Mouse (Mus musculus) liver, embryonic 14.5 days (tissue): Measurements from ENCODE around the gene Dcdc2a. TPM values are rescaled to one million over a fixed set of nuclear protein-coding genes. Genes with fewer than 3 reads are reported as not detected.

ENCODE experiments used
- ATAC-seq: fragments of 200-750 bp; cut with Nextera tagmentation; 2 replicates; pipeline ENCODE4 v1.8.0; 2017; ENCODE audit warnings: moderate number of reproducible peaks, mild to moderate bottlenecking, moderate library complexity; ENCODE audit not compliant: insufficient read depth
- DNase-seq, 3 experiments: peaks; one replicate each; pipeline ENCODE4 v3.0.0-alpha.2; 2012 to 2013; ENCODE audit warnings: low read depth in 3 of 3, low spot score in 3 of 3
- H3K27ac ChIP-seq: fragments of 300-500 bp; sonication (generic); 2 replicates; pipeline ENCODE4 v1.5.1; 2014; ENCODE audit warnings: moderate library complexity, mild to moderate bottlenecking, control low read depth, inconsistent platforms
- H3K27me3 ChIP-seq: fragments of 300-500 bp; sonication (generic); 2 replicates; pipeline ENCODE4 v1.6.1; 2014; ENCODE audit warnings: mild to moderate bottlenecking, low read length, moderate library complexity; ENCODE audit not compliant: control insufficient read depth, insufficient read depth
- H3K36me3 ChIP-seq: fragments of 300-500 bp; sonication (generic); replicated peaks from 2 replicates; pipeline ENCODE4 v1.6.1; 2014; ENCODE audit warnings: low read depth; ENCODE audit not compliant: control insufficient read depth, insufficient read depth
- H3K4me1 ChIP-seq, 2 experiments: fragments of 200-500 bp in 1 of 2; fragments of 300-500 bp in 1 of 2; sonication (generic) in 1 of 2; replicated peaks; 2 replicates each; pipeline ENCODE4 v1.6.1; 2012 to 2014; ENCODE audit warnings: antibody characterized with exemption in 1 of 2, inconsistent platforms in 1 of 2, low read length in 1 of 2; ENCODE audit not compliant: control insufficient read depth in 2 of 2, insufficient read depth in 2 of 2
- H3K4me2 ChIP-seq: fragments of 300-500 bp; sonication (generic); 2 replicates; pipeline ENCODE4 v1.6.1; 2014; ENCODE audit warnings: low read depth, mild to moderate bottlenecking, control low read depth, moderate library complexity
- H3K4me3 ChIP-seq, 2 experiments: fragments of 200-500 bp in 1 of 2; fragments of 300-500 bp in 1 of 2; sonication (generic) in 1 of 2; 2 replicates each; pipeline ENCODE4 v1.5.1; 2012 to 2014; ENCODE audit warnings: low read depth in 2 of 2, low read length in 2 of 2, mild to moderate bottlenecking in 2 of 2, control low read depth in 1 of 2, inconsistent platforms in 1 of 2, moderate library complexity in 1 of 2; ENCODE audit not compliant: insufficient read depth in 1 of 2
- H3K9ac ChIP-seq: fragments of 300-500 bp; sonication (generic); replicated peaks from 2 replicates; pipeline ENCODE4 v1.6.1; 2014; ENCODE audit warnings: mild to moderate bottlenecking, control low read depth, moderate library complexity
- H3K9me3 ChIP-seq: fragments of 300-500 bp; sonication (generic); 2 replicates; pipeline ENCODE4 v1.6.1; 2016; ENCODE audit warnings: low read length, mixed read lengths; ENCODE audit not compliant: control insufficient read depth
- CTCF ChIP-seq: IDR thresholded peaks from 2 replicates; pipeline ENCODE4 v1.5.1; 2016; ENCODE audit warnings: antibody characterized with exemption, low read depth, control low read depth
- EP300 ChIP-seq: IDR thresholded peaks from 2 replicates; pipeline ENCODE4 v1.6.1; 2016; ENCODE audit warnings: antibody characterized with exemption, low read depth
- WGBS: fragments of 180-500 bp; shearing (Covaris S2); extraction: QIAGEN DNeasy Blood & Tissue Kit; methylation state at CpG from one replicate; pipeline ENCODE4 v1.1.7; 2014; ENCODE audit not compliant: insufficient replicate concordance; 5-methylcytosine and 5-hydroxymethylcytosine counted together
- polyA plus RNA-seq, 2 experiments: library from polyadenylated mRNA; depleted of rRNA in 1 of 2; stranded (reverse) in 1 of 2; unstranded in 1 of 2; fragments of >200 nt; fragmentation: Nextera tagmentation in 1 of 2; extraction: Ambion mirVana in 1 of 2; gene quantifications; 2 replicates each; pipeline versions ENCODE4 v1.2.1 to v1.2.3; 2012 to 2014

The Dcdc2a gene
- polyA plus RNA-seq (2012; rRNA removed) (0.03 and 0.08 TPM in 2 replicates), polyA plus RNA-seq (2014; fragmentation: Nextera tagmentation; extraction: Ambion mirVana) (0.27 TPM in 1 of 2 replicates, not detected in the other)

DNA sequence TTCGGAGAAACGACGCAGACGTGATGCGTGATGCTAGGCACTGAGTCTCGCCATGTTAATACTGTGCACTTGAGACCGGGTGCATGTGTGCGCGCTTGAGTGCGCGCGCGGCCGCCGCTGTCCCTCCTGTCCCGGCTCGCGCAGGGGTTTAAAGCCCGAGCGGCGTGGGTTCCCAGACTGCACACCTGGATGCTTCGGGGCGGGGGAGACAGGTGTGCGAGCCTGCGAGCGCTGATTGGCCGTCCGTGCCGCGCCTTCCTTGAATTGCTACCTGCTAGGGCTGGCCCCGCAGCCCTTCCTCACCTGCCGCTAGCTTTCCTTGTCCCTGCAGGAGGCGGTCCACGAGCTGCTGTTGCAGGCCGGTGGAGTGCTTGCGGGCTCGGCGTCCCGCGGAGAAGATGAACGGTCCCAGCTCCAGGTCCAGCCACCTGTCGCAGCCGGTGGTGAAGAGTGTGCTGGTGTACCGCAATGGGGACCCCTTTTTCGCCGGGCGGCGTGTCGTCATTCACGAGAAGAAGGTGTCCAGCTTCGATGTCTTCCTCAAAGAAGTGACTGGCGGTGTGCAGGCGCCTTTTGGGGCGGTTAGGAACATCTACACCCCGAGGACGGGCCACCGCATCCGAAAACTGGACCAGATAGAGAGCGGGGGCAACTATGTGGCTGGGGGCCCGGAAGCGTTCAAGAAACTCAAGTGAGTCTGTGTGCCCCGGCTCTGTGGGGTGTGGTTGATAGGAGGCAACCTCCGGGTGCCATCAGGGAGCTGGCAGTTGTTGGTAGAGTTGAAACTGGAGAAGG lies at the start of gene Dcdc2a:
TSS of gene Dcdc2a (plus strand) at position 132 of the 795 bp plus-strand sequence.
- no peak for DNase-seq
- H3K9ac ChIP-seq = no peak within 1 kb of the TSS
- ATAC-seq = no peak

DNA sequence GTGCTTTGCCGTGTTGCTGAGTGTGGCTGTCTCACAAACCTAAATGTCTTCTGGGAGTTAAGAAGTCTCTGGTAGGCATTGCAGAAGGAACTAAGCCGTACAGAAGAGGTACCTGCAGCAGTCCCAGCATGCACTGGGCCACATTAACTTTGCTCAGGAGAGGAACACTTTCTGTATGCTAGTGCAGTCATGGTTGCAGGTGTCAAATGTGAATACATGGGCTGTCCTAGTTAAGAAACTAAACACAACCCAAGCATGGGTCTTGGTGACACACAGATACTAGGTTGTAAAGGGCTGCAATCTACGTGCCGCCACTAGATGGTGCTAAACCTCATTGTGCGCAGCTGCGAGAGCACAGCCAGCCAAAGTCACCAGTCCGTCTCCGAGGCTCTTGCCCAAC lies 48.7 kb upstream of the Dcdc2a start:
- ATAC-seq (no peak), DNase-seq (no peak)
- WGBS = 69% methylated on average over 6 of the region's 8 CpGs

More for the DNA sequence above, at the start of gene Dcdc2a:
- peaks cover 0 to 2% of the 10 kb centered on the region in 2 experiments; a peak in 1 of 4 replicates for H3K4me1 ChIP-seq
- no peaks in the 10 kb centered on the region for H3K9me3 ChIP-seq
- peaks cover 31% of the 10 kb centered on the region for H3K27me3 ChIP-seq
- peak within 1 kb of the TSS; percentile 52 for H3K4me2 ChIP-seq
- TF ChIP-seq CTCF (no peak), EP300 (no peak)
- no peak within 1 kb of the TSS for H3K27ac ChIP-seq
- 5% methylated on average over 63 of the region's 63 CpGs for WGBS
- H3K4me3 ChIP-seq = peak within 1 kb of the TSS; percentile 16 to 40
- H3K36me3 ChIP-seq = no peaks in the 10 kb centered on the region

DNA sequence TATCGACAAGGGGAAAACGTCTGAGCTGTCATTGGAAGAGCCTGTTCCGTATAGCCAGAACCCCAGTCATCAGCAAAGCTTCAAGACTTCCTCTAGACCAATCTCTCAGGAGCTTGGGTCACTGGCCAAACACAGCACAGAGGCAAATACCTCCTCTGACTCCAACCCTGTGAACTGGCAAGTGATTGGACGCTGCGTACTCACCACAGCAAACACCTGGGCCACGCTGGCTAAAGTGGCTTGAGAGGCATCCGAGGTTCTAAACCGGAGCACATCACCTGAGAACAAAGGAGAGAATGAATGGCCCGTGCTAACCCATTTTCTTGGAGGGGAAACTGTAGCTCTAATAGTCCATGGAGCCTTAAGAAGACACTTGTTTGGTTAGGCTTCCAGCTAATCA lies 37.5 kb upstream of the Dcdc2a start:
- Histone ChIP-seq H3K4me2 (peak overlapping the region; percentile 89), H3K9ac (no peak overlapping the region; the same call in 1 of the 2 replicates), H3K9me3 (no peaks in the 10 kb centered on the region), H3K27ac (no peak overlapping the region), H3K36me3 (no peaks in the 10 kb centered on the region; the same call in 1 of the 2 replicates), H3K4me1 (peaks cover 6 to 15% of the 10 kb centered on the region in 2 experiments), H3K27me3 (no peaks in the 10 kb centered on the region), H3K4me3 (no peak overlapping the region; a peak in 1 of 4 replicates)
- DNase-seq (no peak), ATAC-seq (no peak)
- TF ChIP-seq CTCF (no peak), EP300 (no peak)
- 82% methylated on average over 9 of the region's 9 CpGs for WGBS

More for the DNA sequence above, 48.7 kb upstream of the Dcdc2a start:
- Histone ChIP-seq H3K36me3 (peaks cover 4% of the 10 kb centered on the region; the same call in 1 of the 2 replicates), H3K27me3 (no peaks in the 10 kb centered on the region), H3K9ac (no peak overlapping the region), H3K4me2 (no peak overlapping the region), H3K4me3 (no peak overlapping the region), H3K9me3 (no peaks in the 10 kb centered on the region), H3K27ac (no peak overlapping the region), H3K4me1 (no peaks in the 10 kb centered on the region)
- peak; percentile 59 for TF ChIP-seq CTCF
- TF ChIP-seq EP300 = no peak

DNA sequence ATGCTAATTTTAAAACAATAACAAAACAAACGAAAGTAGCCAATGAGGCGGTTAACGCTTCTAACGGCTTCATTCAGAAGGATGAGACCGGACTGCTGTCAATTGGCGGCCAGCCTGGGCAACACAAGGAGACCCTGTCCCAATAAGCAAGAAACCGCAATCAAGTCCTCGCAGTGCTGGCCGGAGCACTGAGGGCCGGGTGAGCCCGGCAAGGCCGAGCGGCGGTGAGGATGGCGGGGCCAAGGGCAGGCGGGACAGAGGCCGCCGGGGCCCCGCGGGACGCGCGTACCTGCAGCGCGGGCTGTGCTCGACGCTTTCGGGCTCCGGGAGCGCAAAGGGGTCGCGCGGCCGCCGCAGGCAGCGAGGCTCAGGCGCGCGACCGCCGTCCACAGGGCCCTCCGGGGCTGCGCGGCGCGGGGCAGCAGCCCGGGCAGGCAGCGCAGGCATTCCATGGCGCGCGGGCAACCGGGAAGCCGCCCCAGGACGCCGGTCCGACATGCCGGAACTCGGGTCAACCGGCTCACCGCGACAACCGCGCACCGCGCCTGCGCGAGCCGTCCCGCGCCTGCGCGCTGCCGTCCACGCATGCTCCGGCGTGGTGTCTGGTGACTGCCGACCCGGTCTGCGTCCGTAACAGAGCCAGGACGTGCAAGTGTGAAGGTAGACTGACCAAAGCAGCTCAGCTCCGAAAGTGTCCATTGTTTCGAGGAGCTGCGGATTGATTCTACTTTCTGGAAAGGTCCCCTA lies 35.8 kb upstream of the Dcdc2a start, which contains the start of gene Mrs2:
TSS of gene Mrs2 (minus strand) at position 587 of the 747 bp plus-strand sequence.
- H3K9me3 ChIP-seq = no peaks in the 10 kb centered on the region
- H3K27ac ChIP-seq = peak within 1 kb of the TSS; percentile 1; the same call in 1 of the 2 replicates
- H3K27me3 ChIP-seq = no peaks in the 10 kb centered on the region
- TF ChIP-seq EP300 (no peak), CTCF (no peak)
- ATAC-seq (peak; percentile 94), DNase-seq (peak; percentile 70 to 74 (median 74))
- no peaks in the 10 kb centered on the region; the same call in 1 of the 2 replicates for H3K36me3 ChIP-seq
- peak within 1 kb of the TSS; percentile 78 to 88 for H3K4me3 ChIP-seq
- H3K4me1 ChIP-seq = peaks cover 6 to 15% of the 10 kb centered on the region in 2 experiments
- under 1% methylated on average over 80 of the region's 84 CpGs for WGBS
- H3K4me2 ChIP-seq = peak within 1 kb of the TSS; percentile 89
- peak within 1 kb of the TSS; percentile 93 for H3K9ac ChIP-seq

DNA sequence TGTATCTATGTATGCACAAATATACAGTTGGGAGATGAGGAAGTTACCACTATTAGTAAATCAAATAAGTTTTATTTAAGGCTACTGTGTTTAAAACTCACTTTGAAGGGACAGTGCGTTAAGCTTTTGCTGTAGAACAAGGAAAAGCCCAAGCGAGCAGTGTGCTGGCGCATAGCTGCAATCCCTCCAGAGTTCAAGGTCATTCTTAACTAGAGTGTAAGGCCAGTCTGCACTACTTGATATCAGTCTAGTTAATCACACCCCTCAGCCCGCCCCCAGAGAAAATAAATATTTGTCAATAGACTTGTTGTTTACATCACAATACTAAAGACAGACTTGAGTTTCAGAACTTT lies 35.3 kb upstream of the Dcdc2a start:
- Histone ChIP-seq H3K27me3 (no peaks in the 10 kb centered on the region), H3K4me3 (peak overlapping the region; percentile 64 to 78), H3K9me3 (no peaks in the 10 kb centered on the region), H3K27ac (no peak overlapping the region; the same call in 1 of the 2 replicates), H3K4me1 (peaks cover 6 to 16% of the 10 kb centered on the region in 2 experiments), H3K9ac (peak overlapping the region; percentile 93), H3K36me3 (no peaks in the 10 kb centered on the region; the same call in 1 of the 2 replicates), H3K4me2 (peak overlapping the region; percentile 89)
- WGBS = 31% methylated on average over 4 of the region's 4 CpGs
- DNase-seq (no peak), ATAC-seq (no peak)
- TF ChIP-seq EP300 = no peak
- TF ChIP-seq CTCF = no peak
